ENCODE assay signal across 19 mouse cellular contexts in genomic region chr11:80471836-80472605, GRCm38 (mm10). TPM values are rescaled to one million over a fixed set of nuclear protein-coding genes. Genes with fewer than 3 reads are reported as not detected.
DNase-seq lines count a peak whose midpoint lies in the region; ATAC-seq lines count a peak whose summit lies in the region.
"Had no signal": no experiment of that assay in that cellular context is flagged by ENCODE, and none has a peak within 500 bp of the region (broad histone marks: within the 10 kb centered on the region; RNA-seq: fewer than 3 reads in every experiment).

No protein-coding gene starts in this region.

- H3K4me2 ChIP-seq in hindbrain, embryonic 16.5 days (ENCODE audit: low read length) = no peak overlapping the region
- H3K4me2 ChIP-seq in hindbrain, embryonic 14.5 days (replicated peaks) = no peak overlapping the region
- no peak overlapping the region for H3K4me2 ChIP-seq in neural tube, embryonic 13.5 days
- no peak overlapping the region for H3K4me2 ChIP-seq in neural tube, embryonic 15.5 days
- H3K4me2 ChIP-seq: heart, embryonic 13.5 days; limb, embryonic 13.5 days; midbrain, embryonic 15.5 days had no signal

- no peaks in the 10 kb centered on the region for H3K9me3 ChIP-seq in hindbrain, embryonic 16.5 days (ENCODE audit: control insufficient read depth, low read length)
- no peaks in the 10 kb centered on the region for H3K9me3 ChIP-seq in hindbrain, embryonic 14.5 days (ENCODE audit: control insufficient read depth, low read length)
- H3K9me3 ChIP-seq in neural tube, embryonic 13.5 days = no peaks in the 10 kb centered on the region
- H3K9me3 ChIP-seq in neural tube, embryonic 15.5 days (replicated peaks) = no peaks in the 10 kb centered on the region
- H3K9me3 ChIP-seq: G1E; heart, embryonic 13.5 days; limb, embryonic 13.5 days; midbrain, embryonic 15.5 days had no signal

- peaks cover 5% of the 10 kb centered on the region for H3K4me1 ChIP-seq in hindbrain, embryonic 16.5 days (ENCODE audit: control insufficient read depth, insufficient read depth, low read depth, low read length)
- peaks cover 6% of the 10 kb centered on the region; the same call in 1 of the 2 replicates for H3K4me1 ChIP-seq in hindbrain, embryonic 14.5 days (replicated peaks; ENCODE audit: control insufficient read depth, insufficient read depth, low read length)
- peaks cover 10% of the 10 kb centered on the region for H3K4me1 ChIP-seq in neural tube, embryonic 13.5 days (replicated peaks)
- H3K4me1 ChIP-seq in neural tube, embryonic 15.5 days = peaks cover 9% of the 10 kb centered on the region

- no peak overlapping the region for H3K4me3 ChIP-seq in hindbrain, embryonic 16.5 days (ENCODE audit: low read length)
- no peak overlapping the region for H3K4me3 ChIP-seq in hindbrain, embryonic 14.5 days (replicated peaks; ENCODE audit: low read length)
- no peak overlapping the region for H3K4me3 ChIP-seq in neural tube, embryonic 13.5 days
- H3K4me3 ChIP-seq in neural tube, embryonic 15.5 days (replicated peaks) = no peak overlapping the region
- H3K4me3 ChIP-seq: erythroblast, embryonic 14.5 days; heart, embryonic 13.5 days; limb, embryonic 13.5 days; midbrain, embryonic 15.5 days had no signal

- H3K9ac ChIP-seq in hindbrain, embryonic 16.5 days (ENCODE audit: low read depth, low read length) = no peak overlapping the region
- H3K9ac ChIP-seq in hindbrain, embryonic 14.5 days = no peak overlapping the region
- H3K9ac ChIP-seq in neural tube, embryonic 13.5 days = 0 out of 2 replicates have a peak overlapping the region, but pooled peaks have one; percentile 22
- no peak overlapping the region for H3K9ac ChIP-seq in neural tube, embryonic 15.5 days (replicated peaks)
- H3K9ac ChIP-seq: heart, embryonic 13.5 days; limb, embryonic 13.5 days; liver, embryonic 14.5 days; midbrain, embryonic 15.5 days had no signal

- no peaks in the 10 kb centered on the region for H3K27me3 ChIP-seq in hindbrain, embryonic 16.5 days (replicated peaks; ENCODE audit: control insufficient read depth, insufficient read depth, low read length)
- H3K27me3 ChIP-seq in hindbrain, embryonic 14.5 days (ENCODE audit: control insufficient read depth, insufficient read depth, low read length) = no peaks in the 10 kb centered on the region
- peaks cover 9% of the 10 kb centered on the region for H3K27me3 ChIP-seq in neural tube, embryonic 13.5 days
- H3K27me3 ChIP-seq in neural tube, embryonic 15.5 days (replicated peaks) = no peaks in the 10 kb centered on the region
- H3K27me3 ChIP-seq: heart, embryonic 13.5 days; limb, embryonic 13.5 days; midbrain, embryonic 15.5 days had no signal

- peak overlapping the region; percentile 54; the same call in 1 of the 2 replicates for H3K27ac ChIP-seq in hindbrain, embryonic 16.5 days (ENCODE audit: low read depth, low read length)
- no peak overlapping the region for H3K27ac ChIP-seq in hindbrain, embryonic 14.5 days
- no peak overlapping the region for H3K27ac ChIP-seq in neural tube, embryonic 13.5 days (replicated peaks)
- H3K27ac ChIP-seq in neural tube, embryonic 15.5 days (replicated peaks) = no peak overlapping the region
- H3K27ac ChIP-seq: heart, embryonic 13.5 days; limb, embryonic 13.5 days; liver, embryonic 14.5 days; midbrain, embryonic 15.5 days; stomach, postnatal 0 days had no signal

- ATAC-seq in hindbrain, embryonic 16.5 days = no peak
- no peak for ATAC-seq in hindbrain, embryonic 14.5 days (ENCODE audit: low FRiP score)
- ATAC-seq in neural tube, embryonic 13.5 days (ENCODE audit: low read depth) = no peak
- no peak for ATAC-seq in neural tube, embryonic 15.5 days (ENCODE audit: low FRiP score)
- ATAC-seq: inflammation-experienced regulatory T-cells, adult 6 months; midbrain, embryonic 15.5 days had no signal

- WGBS in hindbrain, embryonic 16.5 days = 77% methylated on average over 16 of the region's 16 CpGs
- 80% methylated on average over 14 of the region's 16 CpGs for WGBS in hindbrain, embryonic 14.5 days
- 84% methylated on average over 16 of the region's 16 CpGs for WGBS in neural tube, embryonic 13.5 days
- whole genome bisulfite sequencing in neural tube, embryonic 15.5 days = 81% methylated on average over 16 of the region's 16 CpGs

- H3K36me3 ChIP-seq in hindbrain, embryonic 16.5 days (ENCODE audit: control insufficient read depth, insufficient read depth, low read length) = peaks cover 26% of the 10 kb centered on the region
- H3K36me3 ChIP-seq in hindbrain, embryonic 14.5 days (replicated peaks; ENCODE audit: control insufficient read depth, insufficient read depth) = peaks cover 60% of the 10 kb centered on the region
- peaks cover 73% of the 10 kb centered on the region for H3K36me3 ChIP-seq in neural tube, embryonic 13.5 days
- peaks cover 50% of the 10 kb centered on the region for H3K36me3 ChIP-seq in neural tube, embryonic 15.5 days

- no peak for DNase-seq in hindbrain, embryonic 14.5 days (ENCODE audit: low spot score)
- DNase-seq in cerebellum, postnatal 36 days = peak; percentile 21 to 40
- DNase-seq in right cerebral cortex, postnatal 25 days = peak; percentile 31
- no peak for DNase-seq in adrenal gland, postnatal 10 days
- DNase-seq: heart, postnatal 4 days; kidney, adult 9 months; kidney, postnatal 36 days; thymus, postnatal 25 days had no signal

RNA-seq across cellular contexts. Expression of gene Cdk5r1, which starts 4.8 kb away (rescaled TPM):
- 77.3 and 81.1 TPM in 2 replicates for polyA plus RNA-seq in hindbrain, embryonic 16.5 days (2015; fragmentation: Nextera tagmentation; extraction: Ambion mirVana)
- 90.1 and 92.7 TPM in 2 replicates for polyA plus RNA-seq in hindbrain, embryonic 14.5 days (2014; fragmentation: Nextera tagmentation; extraction: Ambion mirVana)
- 87.8 and 95.6 TPM in 2 replicates for polyA plus RNA-seq in neural tube, embryonic 13.5 days (2015; fragmentation: Nextera tagmentation; extraction: Ambion mirVana)
- polyA plus RNA-seq in neural tube, embryonic 15.5 days (2015; fragmentation: Nextera tagmentation; extraction: Ambion mirVana) = 69.6 and 82.7 TPM in 2 replicates
- total RNA-seq in adrenal gland, postnatal 10 days (2021) = 1 to 10 TPM; 2.2 to 3.9 TPM

RNA-seq across cellular contexts. Expression of gene Psmd11, which starts 43.6 kb away (rescaled TPM):
- 272 and 275 TPM in 2 replicates for polyA plus RNA-seq in hindbrain, embryonic 16.5 days (2015; fragmentation: Nextera tagmentation; extraction: Ambion mirVana)
- 256 and 266 TPM in 2 replicates for polyA plus RNA-seq in hindbrain, embryonic 14.5 days (2014; fragmentation: Nextera tagmentation; extraction: Ambion mirVana)
- 293 and 304 TPM in 2 replicates for polyA plus RNA-seq in neural tube, embryonic 13.5 days (2015; fragmentation: Nextera tagmentation; extraction: Ambion mirVana)
- 271 and 274 TPM in 2 replicates for polyA plus RNA-seq in neural tube, embryonic 15.5 days (2015; fragmentation: Nextera tagmentation; extraction: Ambion mirVana)
- 100 to 1,000 TPM; 108 to 118 TPM for total RNA-seq in adrenal gland, postnatal 10 days (2021)

Comparison
In these comparisons a context has a peak if more than half of its experiments do, and no peak if none do; other contexts are left out.
1. DNase-seq: peak in cerebellum, postnatal 36 days (2 of 2) and right cerebral cortex, postnatal 25 days (single experiment); none in hindbrain, embryonic 14.5 days (single experiment) and adrenal gland, postnatal 10 days (single experiment).